Mouse (Mus musculus) thymus, postnatal 0 days (tissue): ENCODE measurements around the gene Srsf11. TPM values are rescaled to one million over a fixed set of nuclear protein-coding genes. Genes with fewer than 3 reads are reported as not detected.

ENCODE experiments used
- DNase-seq: peaks from one replicate; pipeline ENCODE4 v3.0.0-alpha.2; 2015; ENCODE audit warnings: low spot score
- polyA plus RNA-seq: library from polyadenylated mRNA; unstranded; fragments of >200 nt; fragmentation: Nextera tagmentation; extraction: Ambion mirVana; gene quantifications from 2 replicates; pipeline ENCODE4 v1.2.1, GENCODE M21; 2015

Gene Srsf11
- polyA plus RNA-seq, 1 experiment from 2014 or later, result 375 TPM

DNA sequence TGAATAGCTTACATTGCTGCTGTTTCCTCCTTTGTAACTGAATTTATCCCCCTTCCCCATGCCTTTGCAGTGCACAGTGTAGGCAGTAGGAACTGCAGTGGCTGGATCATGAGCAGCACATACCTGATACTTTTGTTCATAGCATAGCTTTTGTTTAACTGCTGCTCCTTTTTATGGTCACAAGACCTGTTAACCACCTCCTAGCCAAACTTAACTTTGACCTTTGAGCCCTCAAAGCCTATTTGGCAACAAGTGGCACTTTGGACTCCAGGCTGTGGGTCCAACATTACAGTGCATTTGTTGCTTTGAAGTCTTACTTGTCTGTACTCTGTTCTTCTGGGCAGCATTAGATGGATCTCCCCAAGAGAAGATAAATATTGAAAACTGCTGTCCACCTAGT is 43.1 kb downstream of the Srsf11 start:
- no peak for DNase-seq

DNA sequence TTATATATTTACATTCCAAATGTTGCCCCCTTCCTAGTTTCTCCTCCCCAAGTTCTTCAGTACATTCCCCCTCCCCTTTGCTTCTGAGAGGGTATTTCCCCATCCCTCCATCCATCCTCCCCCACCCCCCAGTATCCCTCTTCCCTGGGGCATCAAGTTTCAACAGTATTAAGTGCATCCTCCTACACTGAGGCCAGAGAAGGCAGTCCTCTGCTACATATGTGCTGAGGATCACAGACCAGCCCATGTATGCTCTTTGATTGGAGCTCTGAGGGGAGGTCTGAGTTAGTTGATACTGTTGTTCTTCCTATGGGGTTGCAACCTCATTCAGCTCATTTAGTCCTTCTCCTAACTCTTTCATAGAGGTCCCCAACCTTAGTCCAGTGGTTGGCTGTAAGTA is 56.8 kb downstream of the Srsf11 start:
- DNase-seq, result no peak

DNA sequence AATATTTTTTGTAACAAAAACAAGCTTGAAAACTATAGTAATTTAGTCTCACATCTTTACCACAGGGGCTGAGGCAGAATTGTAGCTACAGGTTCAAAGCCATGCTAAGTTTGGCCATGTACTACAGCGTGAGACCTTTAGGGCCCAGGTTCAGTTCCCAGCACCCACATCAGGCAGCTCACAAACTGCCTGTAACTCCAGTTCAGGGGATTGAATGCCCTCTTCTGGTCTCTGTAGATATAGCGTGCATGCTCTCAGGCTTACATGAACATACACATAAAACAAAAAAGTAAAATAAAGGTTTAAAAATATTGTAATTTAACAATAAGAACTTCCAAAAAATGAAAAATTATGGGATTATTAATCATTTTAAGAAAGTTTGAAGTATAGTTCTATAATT is 63.2 kb downstream of the Srsf11 start:
- no peak for DNase-seq

DNA sequence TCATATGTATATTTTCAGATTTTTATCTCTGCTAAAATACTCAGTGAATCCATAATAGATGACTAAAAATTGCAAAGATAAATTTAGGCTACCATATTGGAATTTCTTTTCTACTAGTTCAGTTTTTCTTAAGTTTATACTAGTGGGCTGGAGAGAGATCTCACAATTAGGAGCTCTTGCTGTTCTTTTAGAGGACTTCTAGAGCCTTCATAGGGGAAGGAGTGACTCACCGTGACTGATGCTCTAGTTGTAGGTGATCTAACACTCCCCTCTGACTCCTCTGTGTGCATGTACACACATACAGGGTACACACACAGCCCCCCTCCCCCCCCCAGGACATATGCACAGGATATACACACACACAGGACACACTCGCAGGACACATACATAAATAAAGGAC is 65.3 kb downstream of the Srsf11 start:
- DNase-seq, result no peak

Other genes with a start within 250 kb of the Srsf11 start
- 10.4 and 11.4 TPM in 2 replicates for gene Cth, start 111.6 kb downstream of the Srsf11 start, polyA plus RNA-seq
- gene Ankrd13c, start 89.4 kb downstream of the Srsf11 start, polyA plus RNA-seq, result 15.2 and 16.9 TPM in 2 replicates
- gene Lrrc40, start within 50 bp of the Srsf11 start, polyA plus RNA-seq, result 43.1 and 46.3 TPM in 2 replicates